Mouse (Mus musculus) cerebellum, postnatal 36 days (tissue): ENCODE data around the gene Pagr1b.

ENCODE experiments used
- DNase-seq, 2 experiments: peaks; one replicate each; pipeline ENCODE4 v3.0.0; 2021 to 2022; ENCODE audit warnings: mixed read lengths in 2 of 2

Gene Pagr1b

DNA sequence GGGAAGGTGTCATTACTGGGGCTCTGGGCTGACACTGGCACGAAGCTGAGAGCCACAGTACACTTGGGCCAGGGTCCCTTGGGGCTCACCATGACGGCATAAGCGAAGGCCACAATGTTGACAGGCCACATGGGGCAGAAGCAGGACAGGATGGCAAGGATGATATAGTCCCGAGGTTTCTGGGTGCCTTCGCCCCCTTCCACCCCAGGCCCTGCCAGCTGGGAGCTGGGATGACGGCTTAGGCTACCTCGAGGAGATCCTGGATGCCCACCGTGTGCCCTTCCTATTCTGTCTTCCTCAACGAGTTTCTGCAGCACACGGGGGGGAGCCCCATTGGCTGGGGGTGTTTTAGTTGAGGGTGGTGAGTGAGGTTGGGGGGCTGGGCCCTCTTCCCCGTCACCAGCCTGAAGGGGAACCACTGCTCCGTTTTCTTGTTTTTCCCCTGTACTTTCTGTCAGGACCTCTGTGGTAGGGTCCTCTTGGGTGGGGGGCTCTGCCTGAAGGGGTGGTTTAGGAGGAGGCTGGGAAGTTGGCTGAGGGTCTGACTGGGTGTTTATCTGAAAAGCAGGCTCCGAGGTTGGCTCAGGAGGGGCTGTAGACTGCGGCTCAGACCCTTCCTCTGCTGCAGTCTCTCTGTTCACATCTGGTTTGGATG is 3.1 kb upstream of the Pagr1b start:
- DNase-seq: no peak

DNA sequence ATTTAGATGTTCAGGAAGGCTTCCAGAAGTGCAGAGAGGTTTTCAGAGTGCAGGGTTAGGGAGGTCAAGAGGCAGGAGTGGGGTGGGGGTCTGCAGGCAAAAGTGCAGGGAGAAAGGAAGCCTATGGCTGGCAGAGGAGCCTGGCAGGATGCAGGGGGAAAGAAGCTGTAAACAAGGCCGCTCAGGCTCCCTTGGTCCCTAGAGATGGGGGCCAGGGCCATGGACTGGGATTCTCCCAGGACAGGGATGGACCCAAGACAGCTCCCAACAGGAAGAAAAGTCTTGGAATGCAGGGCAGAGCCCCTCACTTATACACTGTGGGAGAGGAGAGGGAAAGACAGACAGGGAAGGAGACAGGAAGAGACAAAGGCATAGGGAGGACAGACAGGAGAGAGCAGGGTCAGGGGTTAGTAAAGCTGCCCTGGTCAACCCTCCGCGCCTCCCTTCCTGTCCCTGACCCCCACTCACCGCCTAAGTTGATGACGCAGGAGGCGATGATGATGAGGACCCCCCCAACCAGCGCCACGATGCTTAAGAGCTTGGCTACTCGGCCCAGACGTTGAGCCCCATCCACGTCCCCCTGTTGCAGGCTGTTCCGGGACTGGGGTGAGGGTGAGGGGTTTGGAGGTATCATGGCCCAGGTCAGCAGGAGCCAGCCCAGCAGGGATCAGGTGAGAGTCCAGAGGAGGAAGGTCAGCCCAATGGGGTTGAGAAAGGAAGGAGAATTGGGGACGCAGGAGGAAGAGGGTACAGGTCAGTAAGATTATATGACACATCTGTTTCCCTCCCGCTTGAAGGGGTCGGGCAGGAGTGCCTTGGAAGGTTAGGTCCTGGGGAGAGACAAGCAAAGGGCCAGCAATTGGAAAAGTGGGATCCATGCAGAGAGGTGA is 2.4 kb upstream of the Pagr1b start:
- no peak for DNase-seq

DNA sequence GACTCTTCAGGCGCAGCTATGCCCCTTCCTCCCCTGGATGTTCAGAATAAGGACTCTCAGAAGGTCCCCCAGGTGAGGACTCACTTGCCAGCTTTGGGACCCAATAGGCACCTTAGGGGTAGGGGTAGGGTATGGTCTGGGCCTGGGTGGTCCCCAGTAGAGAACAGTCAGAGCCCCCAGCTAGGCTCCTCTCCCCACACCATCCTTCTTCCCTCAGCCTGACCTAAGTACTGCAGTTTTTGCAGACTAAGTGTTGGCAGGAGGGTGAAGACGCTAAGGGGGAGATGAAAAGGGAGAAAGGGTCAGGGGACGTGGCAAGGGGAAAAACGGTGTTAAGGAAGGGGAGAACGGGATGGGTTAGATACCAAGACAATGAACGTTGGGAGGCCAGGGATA is 1.7 kb upstream of the Pagr1b start:
- DNase-seq: peak in 1 of 2 experiments; percentile 16

DNA sequence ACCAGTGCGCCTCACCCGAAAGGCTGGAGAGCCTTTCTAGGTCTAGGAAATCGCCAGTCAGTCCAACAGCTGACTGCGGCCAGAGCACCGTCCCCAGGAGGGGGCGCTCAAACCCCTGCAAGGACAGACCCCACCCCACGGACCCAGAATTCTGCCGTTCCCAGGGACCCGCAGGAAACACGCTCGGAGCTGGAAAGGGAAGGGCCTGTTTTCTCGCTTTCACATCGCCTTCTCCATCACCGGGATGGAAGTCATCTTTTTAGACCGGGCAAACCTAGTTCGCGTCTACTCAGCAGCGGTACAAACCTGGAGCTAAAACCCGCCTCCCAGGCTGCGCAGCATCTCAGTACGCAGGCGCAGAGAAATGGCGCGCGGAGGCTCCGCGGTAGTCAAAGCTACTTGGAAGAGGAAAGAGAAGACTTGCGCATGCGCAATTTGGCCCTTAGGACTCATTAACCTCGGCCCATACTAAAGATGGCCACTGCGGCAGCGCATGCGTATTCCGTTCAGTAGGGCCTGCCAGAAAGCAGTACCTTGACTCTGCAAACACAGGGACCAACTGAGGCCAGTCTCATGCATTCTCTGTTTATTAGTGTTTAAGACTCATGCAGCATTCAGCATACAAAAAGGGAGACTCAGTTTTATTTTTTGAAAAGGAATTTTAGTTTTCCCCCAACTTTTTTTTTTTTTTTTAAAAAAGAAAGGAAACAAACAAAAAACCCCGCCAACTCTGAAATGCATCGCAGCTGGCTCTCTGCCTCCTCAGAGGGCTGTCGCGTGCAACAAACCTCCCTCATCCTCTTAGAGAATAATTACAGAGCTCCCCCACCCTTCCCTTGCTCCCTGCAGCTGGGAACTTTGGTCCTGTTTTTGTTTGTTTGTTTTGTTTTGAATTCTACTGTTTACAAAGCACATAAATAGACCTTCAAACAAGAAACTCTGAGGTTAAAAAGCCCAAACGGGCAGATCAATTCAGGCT is 976 bp upstream of the Pagr1b start, which contains the start of gene Pagr1a:
Gene Pagr1a (minus strand): TSS at position 382 of the 979 bp plus-strand sequence.
- DNase-seq: peak; percentile 98

DNA sequence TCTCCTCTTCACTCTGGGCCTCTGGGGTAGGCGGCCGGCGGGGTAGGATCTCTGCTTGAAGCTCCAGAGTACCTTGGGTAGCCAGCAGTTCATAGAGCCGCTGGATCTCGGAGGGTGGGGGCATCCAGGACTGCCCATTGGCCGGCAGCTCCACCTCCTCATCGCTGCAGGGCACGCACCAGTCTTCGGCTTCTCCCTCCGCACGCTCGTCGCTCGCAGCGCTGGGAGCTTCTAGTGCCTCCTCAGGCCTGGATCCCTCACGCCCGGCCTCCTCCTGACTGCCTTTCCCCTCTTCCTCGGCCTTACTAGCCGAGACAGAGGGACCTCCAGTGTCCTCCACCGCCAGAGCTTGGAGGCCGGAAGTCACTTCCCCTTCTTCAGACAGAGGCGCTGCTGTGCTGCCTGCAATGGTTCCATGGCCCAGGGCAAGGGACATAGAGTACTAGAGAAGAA is 228 bp upstream of the Pagr1b start:
- DNase-seq: peak; percentile 65 to 68

DNA sequence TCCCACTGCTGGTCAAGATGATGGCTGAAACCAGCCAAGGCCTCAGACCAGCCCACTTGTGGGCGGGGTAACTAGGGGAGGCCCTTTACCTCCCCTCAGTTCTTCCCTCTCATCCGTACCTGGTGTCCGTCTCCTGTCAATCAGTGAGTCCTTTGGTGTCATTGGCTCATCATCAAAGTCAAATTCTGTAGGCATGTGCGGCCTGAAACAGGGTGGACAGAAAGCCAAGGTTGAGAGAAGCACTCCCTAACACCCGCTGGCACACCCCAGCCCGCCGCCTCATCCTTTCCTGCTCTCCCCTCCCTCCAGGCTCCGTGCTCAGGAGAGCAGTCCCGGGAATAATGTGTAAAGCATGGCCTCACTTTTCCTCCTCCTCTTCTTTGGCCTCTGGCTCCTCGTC is 203 bp downstream of the Pagr1b start:
- peak; percentile 59 to 62 for DNase-seq

DNA sequence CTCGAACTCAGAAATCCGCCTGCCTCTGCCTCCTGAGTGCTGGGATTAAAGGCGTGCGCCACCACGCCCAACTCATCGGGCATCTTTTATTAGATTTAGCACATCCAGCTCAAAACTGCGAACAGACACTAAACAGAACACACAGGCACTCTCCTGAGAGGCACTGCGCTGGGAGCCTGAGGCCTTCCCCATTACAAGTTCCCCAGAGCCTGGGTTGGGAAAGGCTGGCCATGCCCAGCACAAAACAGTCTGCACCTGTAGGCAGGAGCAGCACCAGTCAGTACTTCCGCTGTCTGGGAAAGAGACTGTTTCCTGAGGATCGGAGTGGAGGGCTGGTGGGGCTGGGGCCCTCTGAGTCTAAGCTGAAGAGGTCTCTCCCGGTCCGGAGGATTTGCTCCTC is 1.3 kb downstream of the Pagr1b start:
- peak in 1 of 2 experiments; percentile 4 for DNase-seq

DNA sequence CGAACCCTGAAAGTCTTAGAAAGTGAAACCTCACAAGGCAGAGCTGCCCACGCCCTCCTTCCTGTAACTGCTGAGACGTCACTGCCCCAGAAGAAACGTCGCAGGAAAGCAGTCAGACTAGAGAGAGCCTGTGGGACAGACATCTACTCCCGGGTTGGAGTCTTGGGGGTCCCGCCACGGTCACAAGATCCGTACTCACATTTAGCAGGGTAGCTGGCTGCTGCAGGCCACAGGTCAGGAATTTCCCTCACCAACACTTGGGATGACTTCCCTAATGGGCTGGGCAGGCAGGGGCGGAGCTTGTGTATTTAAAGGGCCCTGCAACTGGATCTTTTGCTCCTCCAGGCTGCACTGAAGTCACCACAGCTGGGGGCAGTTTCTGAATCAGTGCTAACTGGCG is 2.0 kb downstream of the Pagr1b start, which contains the start of gene Mvp:
Gene Mvp (minus strand): TSS at position 302 of the 400 bp plus-strand sequence.
- DNase-seq: peak; percentile 59 to 63

DNA sequence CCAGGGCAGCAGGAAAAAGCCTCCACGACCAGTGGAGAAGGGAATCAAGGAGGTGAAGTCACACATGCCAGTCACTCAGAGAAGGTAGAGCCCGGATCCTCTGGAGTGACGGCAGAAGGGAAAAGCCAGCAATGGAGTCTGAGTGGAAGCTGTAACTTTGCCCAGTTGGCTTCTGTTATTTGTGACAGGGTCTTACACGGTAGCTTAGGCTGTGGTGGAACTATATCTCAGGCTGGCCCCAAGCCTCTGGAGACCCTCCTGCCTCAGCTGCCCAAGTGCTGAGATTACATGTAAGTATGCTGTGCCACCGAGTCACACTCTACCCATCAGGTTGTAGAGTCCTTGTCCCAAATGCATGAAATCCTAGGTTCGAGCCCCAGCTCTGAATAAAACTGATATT is 2.9 kb downstream of the Pagr1b start:
- no peak for DNase-seq

DNA sequence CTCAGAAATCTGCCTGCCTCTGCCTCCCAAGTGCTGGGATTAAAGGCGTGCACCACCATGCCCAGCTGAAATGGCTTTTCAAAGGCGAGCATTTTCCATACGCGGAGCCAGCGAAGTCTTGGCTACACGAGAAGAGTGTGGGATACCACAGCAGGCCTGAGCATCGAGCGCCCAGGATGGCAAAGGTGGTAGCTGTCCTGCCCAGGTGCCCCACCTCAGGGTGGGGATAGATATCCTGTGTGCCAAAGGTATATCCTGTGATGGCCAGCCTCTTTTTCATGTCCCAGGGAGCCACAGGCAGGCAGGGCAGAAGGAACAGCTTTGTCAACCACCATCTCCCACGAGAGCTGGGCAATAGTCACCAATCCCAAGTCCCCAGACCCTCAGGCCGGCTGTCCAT is 3.4 kb downstream of the Pagr1b start:
- DNase-seq: no peak

DNA sequence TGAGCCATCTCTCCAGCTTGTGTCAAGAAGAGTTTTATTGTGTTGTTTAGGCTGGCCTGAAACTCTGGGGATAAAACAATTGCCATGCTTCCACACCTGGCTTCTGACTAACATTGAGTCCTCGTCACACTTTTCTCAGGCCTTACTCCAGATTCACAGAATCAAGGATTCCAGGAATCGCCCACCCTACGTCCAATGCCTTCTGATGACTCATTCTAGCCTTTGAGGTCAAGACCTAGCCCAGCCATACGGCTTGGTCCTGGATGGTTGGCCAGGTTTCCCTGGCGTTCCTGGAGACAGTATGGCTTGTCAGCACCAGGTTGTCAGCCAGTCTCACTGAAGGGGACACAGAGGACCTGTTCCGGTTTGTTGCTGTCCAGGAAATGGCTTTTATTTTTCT is 3.9 kb downstream of the Pagr1b start:
- no peak for DNase-seq

DNA sequence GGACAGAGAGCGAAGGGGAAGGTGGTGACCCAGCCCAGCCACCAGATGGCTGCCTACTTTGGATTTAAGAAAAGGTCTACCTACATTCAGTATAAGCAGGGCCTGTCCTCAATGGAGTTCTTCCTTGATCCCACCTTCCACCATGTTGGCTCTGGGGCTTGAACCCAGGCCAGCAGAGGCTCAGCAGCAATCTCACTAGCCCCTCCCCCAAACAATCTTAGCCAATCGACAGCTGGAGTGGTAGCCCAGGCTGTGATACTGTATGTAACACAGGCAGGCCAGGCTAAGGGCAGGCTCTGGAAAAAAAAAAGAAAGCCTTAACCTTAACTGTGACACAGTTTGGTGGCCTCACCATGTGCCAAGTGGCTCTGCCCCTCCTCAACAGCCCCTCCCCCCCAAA is 4.6 kb downstream of the Pagr1b start:
- no peak for DNase-seq

DNA sequence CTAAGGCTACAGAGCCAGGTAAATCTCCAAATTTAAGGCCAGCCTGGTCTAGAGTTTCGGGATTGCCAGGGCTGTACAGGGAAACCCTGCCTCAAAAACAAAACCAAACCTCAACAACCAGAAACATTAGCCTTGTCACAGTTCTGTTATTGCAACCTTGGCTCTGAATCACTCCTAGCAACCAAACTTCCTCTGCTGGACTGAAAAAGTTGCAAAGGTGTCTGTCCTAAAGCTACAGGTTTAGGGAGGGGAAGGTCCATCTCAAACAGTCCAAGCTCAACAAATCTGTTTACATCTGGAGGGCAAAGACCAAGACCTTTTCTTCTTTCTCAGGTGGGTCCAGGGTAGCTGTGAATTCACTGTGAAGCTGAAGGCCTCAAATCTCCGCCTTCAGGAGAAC is 5.2 kb downstream of the Pagr1b start:
- no peak for DNase-seq

DNA sequence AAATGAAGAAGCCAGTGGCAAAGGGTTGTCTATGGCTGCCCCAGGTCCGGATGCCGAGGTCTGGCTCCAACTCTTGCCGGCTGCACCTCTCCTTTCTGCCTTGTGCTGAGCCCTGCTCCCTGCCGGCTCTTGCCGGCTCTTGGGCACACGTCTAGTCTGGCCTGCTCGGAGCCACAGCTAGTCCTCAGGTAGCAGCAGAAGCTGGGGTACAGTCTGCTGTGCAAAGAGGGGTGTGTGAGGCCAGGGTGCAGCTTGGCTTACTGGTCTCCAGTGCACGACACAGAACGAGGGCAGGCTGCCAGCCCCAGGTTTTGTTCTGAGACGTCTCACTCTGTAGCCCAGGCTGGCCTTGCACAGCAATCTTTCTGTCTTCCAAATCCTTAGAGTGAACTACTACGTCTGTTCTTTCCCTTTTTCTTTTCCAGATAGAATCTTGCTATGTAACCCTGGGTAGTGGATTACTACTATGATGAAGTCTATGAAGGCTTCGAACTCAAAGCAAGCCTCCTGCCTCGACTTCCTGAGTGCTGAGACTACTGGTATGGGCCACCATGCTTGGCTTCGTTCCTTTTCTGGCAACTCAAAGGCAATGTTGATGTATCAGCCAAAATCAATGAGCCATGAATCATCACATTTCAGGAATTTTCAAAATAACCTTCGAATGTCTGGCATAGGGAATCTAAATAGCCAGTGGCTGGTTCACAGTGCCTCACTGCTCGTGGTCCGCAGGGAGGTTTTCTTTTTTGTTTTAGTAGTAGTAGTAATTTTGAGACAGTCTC is 6.8 kb downstream of the Pagr1b start:
- peak; percentile 66 to 67 for DNase-seq

DNA sequence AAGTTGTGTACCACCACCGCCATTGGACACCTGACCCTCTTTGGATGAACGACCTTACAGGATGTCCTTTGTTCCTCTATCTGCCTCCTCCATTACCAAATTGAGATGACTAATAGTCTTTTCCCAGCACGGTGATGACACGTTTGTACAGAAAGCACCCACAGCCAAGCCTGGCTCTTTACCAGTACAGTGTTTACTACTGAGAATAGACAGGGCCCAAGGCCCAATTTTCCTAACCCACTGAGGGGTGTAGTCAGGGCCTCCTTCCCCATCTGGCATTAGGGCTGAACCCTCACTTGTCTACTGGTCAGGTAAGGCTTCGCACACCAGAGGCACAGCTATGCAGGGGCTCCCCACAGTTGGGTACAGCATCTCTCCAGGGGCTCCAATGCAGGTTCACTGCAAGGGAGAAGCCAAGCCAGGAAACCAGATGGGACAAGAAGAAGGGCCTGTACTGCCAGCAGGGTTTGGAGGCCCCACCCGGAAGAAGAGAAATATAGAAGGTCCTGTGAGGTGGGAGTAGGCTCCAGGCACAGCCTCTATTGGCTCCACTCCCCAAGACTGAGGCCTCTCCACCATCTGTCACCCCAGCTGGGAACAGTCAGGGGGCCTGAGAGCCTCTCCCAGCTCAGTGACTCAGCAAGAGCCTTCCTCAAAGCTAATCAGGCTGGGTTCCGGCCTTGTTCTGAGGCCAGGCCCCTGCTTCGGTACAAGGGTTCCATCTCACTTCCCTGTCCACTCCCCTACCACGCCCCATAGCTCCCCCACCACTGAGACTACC is 7.9 kb downstream of the Pagr1b start:
- peak; percentile 97 for DNase-seq

DNA sequence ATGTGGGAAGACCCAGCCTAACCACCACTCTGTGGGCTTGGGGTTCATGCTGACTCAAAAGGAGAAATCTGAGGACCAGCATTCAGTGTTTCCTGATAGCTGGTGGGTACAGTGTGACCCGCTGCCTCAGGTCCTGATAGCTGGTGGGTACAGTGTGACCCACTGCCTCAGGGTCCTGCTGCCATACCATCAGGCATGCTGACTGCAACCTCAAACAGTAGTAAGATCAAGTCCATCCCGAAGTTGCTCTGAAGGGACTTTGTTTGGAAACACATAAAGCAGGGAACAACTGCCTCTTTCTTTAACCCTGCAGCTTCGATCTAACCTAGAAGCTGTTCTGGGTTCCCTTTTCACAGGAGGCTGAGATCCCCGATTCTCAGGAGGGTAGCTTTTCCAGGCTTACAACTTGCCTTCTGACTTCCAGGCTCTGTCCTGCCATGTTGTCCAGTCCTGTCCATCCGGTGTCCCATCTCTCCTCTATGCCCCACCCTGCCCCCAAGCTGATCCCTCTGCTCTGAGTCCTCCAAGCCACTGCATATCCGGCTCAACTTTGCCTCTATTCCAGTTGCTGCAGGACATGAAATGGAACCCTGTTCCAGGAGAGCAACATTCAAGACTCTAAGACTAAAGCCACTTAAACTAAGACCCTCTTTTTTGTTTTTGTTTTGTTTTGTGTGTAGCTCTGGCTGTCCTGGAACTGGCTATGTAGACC is 8.8 kb downstream of the Pagr1b start:
- peak in 1 of 2 experiments; percentile 34 for DNase-seq

DNA sequence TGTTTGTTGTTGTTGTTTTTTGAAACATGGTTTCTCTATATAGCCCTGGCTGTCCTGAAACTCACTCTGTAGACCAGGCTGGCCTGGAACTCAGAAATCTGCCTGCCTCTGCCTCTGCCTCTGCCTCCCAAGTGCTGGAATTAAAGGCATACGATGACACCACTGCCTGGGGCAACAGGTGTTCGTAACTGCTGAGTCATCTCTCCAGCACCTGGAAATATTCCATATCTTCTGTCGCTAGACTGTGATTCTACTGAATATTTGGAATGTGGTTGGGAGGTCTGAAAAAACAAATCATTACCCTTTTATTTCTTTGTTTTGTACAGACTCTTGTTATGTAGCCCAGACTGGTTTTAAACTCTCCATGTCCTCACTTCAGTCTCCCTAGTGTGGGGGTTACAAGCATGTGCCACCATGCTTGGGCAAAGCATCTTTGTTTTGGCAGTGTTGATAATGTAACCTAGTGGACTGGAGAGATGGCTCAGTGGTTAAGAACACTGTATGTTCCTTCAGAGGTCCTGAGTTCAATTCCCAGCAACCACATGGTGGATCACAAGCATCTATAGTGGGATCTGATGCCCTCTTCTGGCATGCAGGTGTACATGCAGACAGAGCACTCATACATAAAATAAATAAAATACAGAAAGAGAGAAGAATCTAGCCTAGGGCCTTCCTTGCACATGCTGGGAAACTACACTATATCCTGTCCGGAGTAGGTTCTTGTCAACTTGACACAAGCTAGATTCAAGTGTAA is 12.0 kb downstream of the Pagr1b start:
- no peak for DNase-seq

DNA sequence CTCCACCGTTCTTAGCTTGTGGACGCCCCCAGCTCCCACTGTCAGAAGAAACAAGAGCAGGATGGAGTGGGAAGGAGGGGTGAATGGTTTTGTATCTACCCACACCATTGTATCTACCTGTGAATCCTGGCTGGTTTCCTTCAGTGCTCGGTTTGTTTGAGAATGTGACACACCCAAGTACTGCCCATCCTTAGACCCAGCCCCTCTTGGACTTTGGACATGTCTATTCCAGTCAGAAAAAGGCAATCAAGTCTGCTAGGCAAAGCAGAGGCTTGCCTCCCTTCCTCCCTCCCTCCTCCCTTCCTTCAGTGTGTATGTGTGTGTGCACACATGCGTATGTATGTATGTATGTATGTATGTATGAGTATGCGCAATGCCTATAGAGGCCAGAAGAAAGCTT is 12.7 kb downstream of the Pagr1b start:
- no peak for DNase-seq

DNA sequence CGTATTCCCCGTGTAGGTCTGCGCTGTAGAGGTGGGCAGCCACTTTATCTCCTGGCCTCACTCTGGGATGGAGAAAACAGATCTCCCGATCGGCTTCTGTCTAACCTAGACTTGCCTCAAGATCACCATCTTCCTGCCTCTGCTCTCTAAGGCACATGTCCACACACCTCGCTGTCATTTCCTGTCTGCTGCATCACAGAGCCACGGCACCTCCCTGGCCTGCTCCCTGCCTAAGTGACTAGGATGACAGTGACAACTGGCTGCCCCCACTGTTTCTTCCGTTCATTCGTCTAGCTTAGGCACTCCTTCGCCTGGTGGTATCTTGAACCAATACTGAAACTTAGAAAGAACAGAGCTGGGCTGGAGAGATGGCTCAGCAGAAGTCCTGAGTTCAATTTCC is 16.7 kb downstream of the Pagr1b start:
- no peak for DNase-seq

DNA sequence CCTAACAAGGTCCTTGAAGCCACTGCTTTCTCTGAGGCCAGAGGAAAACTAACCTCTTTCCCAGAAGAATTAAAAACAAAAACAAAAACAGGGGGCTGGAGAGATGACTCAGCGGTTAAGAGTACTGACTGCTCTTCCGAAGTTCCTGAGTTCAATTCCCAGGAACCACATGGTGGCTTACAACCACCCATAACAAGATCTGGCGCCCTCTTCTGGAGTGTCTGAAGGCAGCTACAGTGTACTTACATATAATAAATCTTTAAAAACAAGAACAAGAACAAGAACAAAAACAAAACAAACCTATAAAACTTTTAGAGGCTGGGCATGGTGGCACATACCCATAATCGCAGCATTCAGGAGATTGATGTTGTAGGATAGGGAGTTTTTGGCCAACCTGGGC is 19.8 kb downstream of the Pagr1b start:
- no peak for DNase-seq
